Mouse (Mus musculus) testis, adult 2 months (tissue): ENCODE data around the gene Cnfn.
"Not testable (repeated sequence)": the region's sequence is repeated elsewhere in the genome, so short reads cannot be mapped to it uniquely, and the experiment has no call there.

Source experiments
- CTCF ChIP-seq: fragments of 200-500 bp; IDR thresholded peaks from 2 replicates; pipeline ENCODE4 v1.5.1; 2012; ENCODE audit warnings: low read depth, mild to moderate bottlenecking, inconsistent platforms, low read length, moderate library complexity; ENCODE audit not compliant: control insufficient read depth, insufficient read depth, insufficient replicate concordance
- POLR2A ChIP-seq: fragments of 200-500 bp; IDR thresholded peaks from 2 replicates; pipeline ENCODE4 v1.6.1; 2012; ENCODE audit warnings: low read depth, mild to moderate bottlenecking, inconsistent platforms, low read length, moderate library complexity; ENCODE audit not compliant: control insufficient read depth

DNA sequence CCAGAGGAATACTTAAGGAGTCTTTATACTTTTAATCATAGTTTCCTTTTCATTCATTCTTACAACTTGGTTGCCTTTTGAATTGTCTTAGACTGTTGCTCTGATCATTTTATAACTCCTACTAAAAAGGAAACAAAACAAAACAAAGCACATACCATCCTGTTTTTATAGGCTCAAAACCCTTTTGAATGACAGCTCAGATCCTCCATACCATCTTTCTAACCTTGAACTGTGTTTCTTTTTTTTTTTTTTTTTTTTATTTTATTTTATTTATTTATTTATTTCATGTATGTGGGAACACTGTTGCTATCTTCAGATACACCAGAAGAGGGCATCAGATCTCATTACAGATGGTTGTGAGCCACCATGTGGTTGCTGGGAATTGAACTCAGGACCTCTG, 29.5 kb upstream of the Cnfn start:
- TF ChIP-seq CTCF, POLR2A: not testable (repeated sequence)
